Mouse (Mus musculus) thymus, adult 2 months (tissue): ENCODE measurements around the gene Mrpl37.

Experiments used
- CTCF ChIP-seq: fragments of 200-500 bp; IDR thresholded peaks from 2 replicates; pipeline ENCODE4 v1.5.1; 2012; ENCODE audit warnings: mild to moderate bottlenecking, control low read depth, low read length, moderate library complexity, borderline replicate concordance; ENCODE audit not compliant: control insufficient read depth, poor library complexity, insufficient read depth; ENCODE audit errors: extremely low read depth
- POLR2A ChIP-seq: fragments of 200-500 bp; IDR thresholded peaks from 2 replicates; pipeline ENCODE4 v1.6.1; 2012; ENCODE audit warnings: mild to moderate bottlenecking, low read length, control low read depth, moderate library complexity; ENCODE audit not compliant: control insufficient read depth, poor library complexity, insufficient read depth; ENCODE audit errors: extremely low read depth

DNA sequence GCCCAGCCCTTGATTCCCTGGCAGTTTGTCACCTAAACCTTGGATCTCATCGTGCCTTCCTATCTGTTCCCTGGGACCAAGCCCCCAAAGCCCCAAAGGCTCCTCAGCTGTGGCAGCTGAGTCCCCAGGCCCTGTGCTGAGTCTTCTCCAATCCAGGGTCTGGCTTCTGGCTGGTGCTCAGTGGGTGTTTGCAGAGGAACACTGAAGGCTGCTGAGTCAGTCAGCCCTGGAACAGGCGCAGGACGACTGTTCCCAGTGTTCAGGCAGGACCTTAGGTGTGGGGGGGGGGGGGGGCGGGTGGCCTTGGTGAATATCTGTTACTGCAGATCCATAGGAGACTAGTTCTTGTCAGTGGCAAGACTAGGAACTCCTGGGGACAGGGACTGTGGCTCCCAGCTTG lies 14.8 kb downstream of the Mrpl37 start:
- TF ChIP-seq CTCF = no peak
- no peak for TF ChIP-seq POLR2A
